Mouse (Mus musculus): Measurements from ENCODE around the gene Rnf167.

The Rnf167 gene

DNA sequence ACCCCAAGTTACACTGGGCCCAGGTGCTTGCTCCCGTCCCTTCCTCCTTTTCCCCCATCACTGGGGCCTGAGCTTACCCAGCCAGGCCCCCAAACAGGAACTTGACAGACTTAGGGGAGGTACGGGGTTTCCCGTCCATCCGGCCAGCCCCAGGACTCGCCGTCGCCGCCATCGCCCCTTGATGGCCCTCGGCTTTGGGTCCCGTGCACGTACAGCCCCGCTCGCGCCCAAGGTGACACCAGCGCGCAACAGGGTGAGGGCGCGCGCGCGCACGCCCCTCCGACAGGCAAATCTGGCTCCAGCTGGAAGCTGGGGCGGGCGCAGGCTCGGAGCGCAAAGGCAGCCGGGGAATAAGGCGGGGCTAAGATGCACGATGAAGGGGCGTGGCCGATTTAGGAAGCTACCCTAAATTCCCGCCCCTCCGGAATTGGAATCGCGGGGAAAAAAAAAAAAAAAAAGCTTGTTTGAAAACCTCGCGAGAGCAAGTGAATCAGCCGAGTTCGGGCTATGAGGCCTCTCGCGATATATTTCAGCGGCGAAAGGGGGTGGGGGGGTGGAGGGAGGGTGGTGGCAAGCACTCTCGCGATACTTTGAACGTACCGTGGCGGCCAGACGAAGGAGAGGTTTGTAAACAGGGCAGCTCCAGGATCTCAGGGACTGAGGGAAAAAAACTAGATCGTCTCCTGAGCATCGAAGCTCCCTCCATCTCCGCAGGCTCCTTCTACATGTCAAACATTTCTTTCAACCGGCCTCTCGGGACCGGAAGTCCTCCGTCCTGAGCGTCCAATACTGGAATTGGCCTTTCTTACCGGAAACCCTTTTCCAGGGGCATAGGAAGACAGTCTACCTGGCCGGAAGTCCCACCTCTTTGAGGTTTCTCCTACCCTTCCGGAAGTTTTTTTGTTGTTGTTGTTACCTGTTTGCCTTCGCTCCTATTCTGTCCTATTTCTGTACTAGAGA is at the start of gene Rnf167, which contains the start of gene Slc25a11:
Gene Rnf167 (plus strand): TSS at position 545 of the 960 bp plus-strand sequence.
Gene Slc25a11 (minus strand): TSS at position 789 of the 960 bp plus-strand sequence.
- DNase-seq, result peak; percentile 98 to 99

- DNase-seq, result no peak
These were observed 49.7 kb upstream of the Rnf167 start for GRCm38 (mm10) chr11:70597301-70597700.

DNA sequence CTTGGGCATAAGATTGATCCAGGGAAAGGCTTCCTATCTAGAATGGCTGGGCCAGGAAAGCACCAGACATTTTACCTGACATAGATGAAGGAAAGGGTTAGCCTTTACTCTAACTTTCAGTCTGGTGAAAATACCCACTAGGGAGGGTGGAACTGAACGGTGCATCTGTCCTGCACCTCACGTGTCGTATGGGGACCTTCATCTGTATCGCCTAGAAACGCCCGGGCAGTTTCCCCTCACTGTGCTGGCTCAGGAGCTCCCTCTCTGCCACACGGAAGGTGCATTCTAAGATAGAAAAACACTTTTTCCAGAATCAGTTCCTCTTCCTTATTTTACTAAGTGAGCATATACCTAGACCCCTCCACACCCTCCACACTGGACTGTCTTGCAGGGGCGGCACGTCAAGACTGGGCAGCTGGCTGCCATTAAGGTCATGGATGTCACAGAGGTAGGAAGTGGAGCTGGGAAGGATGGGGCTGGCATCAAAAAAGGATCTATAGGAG is 48.5 kb upstream of the Rnf167 start:
- DNase-seq, result no peak

- peak; percentile 87 to 90 for DNase-seq
These were observed 41.9 kb upstream of the Rnf167 start for GRCm38 (mm10) chr11:70605024-70605566.

GRCm38 (mm10) chr11:70606717-70607116 is 40.3 kb upstream of the Rnf167 start:
- DNase-seq, result no peak

- DNase-seq, result no peak
These were observed 39.4 kb upstream of the Rnf167 start for GRCm38 (mm10) chr11:70607611-70608010.

DNA sequence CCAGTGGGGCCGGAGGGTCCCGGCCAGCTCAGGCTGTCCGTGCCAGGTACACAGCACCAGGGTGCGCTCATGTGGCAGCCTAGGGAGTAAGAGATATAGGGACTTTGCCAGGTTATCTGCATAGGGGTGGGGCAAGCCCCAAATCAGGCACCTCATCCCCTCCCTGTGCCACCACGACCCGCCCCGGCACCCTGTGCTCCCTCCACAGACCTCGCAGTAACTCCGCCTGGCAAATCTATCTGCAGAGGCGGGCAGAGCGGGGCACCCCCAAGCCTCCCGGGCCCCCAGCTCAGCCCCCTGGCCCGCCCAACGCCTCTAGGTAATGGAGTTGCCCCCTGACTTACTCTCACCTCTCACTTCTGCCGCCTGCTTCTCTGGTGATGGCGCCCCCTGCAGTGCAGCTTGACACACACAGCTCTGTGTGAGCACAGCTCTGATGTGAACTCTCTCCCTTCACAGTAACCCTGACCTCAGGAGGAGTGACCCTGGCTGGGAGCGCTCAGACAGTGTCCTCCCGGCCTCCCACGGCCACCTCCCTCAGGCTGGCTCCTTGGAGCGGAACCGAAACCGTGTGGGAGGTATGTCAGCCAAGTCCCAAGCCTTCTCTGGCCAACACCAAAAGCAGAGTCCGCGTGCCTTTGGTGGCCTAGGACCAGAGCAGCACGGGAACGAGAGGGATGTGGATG is 38.5 kb upstream of the Rnf167 start:
- peak; percentile 46 to 49 for DNase-seq

DNA sequence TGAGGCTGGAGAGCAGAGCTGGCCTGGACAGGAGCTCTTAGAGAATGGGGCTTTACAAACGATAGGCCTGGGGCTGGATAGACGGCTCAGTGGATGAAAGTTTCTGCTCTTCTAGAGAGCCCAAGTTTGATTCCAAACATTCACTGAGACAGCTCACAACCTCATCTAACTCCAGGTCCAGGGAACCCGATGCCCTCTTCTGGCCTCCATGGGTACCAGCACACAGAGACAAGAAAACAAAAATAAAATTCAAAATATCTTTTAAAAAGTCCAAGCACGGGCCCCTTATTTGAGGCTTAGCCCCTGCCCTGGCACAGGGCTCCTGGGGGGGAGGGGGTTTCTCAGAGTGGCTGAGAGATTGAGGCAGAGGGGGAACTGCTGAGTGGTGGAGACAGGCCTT is 36.3 kb upstream of the Rnf167 start:
- DNase-seq, result no peak

- DNase-seq, result peak in 1 of 2 experiments; percentile 33
These were observed 34.5 kb upstream of the Rnf167 start for GRCm38 (mm10) chr11:70612505-70612904.

DNA sequence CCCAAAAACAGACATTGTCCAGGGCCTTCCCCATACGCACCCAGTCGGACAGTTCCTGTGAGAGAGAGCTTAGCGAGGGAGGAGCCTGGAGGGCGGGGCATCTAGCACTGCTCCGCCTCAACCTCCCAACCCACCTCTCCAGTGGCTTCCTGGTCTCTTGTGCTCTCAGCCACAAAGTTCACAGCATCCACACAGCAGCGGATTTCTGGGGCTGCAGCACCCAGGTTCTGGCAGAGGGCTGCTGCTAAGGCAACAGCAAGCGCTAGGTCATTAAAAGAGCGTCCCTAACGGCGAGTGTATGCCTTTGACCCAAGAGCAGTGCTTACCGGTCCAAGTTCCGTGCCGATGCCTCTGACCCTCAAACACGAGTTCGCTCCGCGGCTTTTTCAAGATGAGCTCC is 32.0 kb upstream of the Rnf167 start:
- DNase-seq, result peak; percentile 45 to 52

GRCm38 (mm10) chr11:70615516-70616093 is 31.4 kb upstream of the Rnf167 start, which contains the start of gene 4930544D05Rik:
TSS of gene 4930544D05Rik (plus strand) at chr11:70615848.
- peak; percentile 52 to 54 for DNase-seq

DNA sequence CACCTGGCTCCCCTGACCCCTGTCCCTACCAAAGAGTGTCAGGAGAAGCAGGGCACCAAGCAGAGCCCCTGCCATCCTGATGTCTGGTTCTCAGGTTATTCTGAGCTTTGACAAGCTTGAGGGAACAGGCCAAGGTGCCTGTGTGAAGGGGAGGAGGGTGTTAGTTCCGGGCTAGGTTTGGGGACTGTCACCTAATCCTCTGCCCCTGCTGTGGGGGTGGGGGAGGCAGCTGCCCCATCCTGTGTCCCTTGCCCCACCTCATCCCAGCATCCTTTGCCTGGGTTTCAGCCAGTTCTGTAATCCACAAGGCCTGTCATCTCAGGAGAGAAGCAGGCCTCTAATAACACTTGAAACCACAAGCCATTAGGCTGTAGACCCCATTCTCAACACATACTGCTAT is 27.9 kb upstream of the Rnf167 start, which contains the start of gene Chrne:
Gene Chrne (minus strand): TSS at position 116 of the 400 bp plus-strand sequence.
- no peak for DNase-seq

DNA sequence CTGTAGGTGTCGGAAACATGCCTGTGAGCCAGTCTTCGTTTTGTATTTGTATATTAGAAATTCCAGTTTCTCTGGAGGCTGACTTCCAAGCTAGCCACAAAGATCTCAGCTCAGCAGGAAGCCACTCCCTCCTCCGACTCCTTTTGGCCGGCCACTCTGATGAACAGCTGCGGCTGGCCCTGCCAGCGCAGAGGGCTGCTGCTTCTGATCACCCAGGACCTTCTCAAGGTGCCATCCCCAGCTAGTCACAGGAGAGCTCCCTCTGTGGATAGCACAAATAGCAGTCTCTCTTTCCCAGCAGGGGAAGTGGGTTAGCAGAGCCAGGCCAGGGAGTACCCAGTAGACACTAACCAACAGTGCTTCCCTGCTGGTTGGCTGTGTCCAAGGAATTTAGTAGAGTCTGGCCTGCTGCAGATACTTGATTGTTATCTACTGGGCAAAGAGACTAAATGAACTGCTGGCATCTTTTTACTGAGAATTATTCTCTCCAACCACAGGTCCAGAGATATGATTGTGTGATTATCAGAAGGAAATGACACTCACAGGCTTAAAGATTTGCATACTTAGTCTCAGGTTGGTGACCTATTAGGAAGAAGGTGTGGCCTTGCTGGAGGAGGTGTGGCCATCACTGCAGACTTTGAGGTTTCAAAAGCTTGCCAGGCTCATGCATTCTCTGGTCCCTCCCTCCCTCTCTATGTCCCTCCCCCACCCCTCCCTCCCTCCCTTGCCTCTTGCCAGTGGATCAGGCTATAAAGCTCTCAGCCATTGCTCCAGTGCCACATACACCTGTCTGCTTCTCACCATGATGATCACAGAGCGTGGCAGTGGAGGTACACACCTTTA is 24.8 kb upstream of the Rnf167 start:
- peak in 1 of 2 experiments; percentile 42 for DNase-seq

- DNase-seq, result no peak
These were observed 23.8 kb upstream of the Rnf167 start for GRCm38 (mm10) chr11:70623053-70623742.

DNA sequence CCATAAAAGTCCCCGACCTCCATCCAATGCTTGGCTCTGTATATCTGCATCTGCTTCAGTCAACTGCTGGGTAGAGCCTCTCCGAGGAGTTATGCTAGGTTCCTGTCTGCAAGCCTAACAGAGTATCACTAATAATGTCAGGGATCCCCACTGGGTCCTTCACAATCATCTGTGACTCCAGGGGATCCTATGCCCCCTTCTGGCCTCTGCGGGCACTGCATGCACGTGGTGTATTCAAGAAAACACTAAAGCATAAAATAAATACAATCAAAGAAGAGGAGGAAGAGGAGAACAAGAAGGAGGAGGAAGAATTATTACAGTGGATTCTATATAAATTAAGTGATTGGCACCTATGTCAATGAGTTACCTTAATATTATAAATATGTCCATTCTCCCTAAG is 21.6 kb upstream of the Rnf167 start:
- DNase-seq, result peak; percentile 75 to 82

GRCm38 (mm10) chr11:70626877-70627276 is 20.2 kb upstream of the Rnf167 start:
- DNase-seq, result no peak

DNA sequence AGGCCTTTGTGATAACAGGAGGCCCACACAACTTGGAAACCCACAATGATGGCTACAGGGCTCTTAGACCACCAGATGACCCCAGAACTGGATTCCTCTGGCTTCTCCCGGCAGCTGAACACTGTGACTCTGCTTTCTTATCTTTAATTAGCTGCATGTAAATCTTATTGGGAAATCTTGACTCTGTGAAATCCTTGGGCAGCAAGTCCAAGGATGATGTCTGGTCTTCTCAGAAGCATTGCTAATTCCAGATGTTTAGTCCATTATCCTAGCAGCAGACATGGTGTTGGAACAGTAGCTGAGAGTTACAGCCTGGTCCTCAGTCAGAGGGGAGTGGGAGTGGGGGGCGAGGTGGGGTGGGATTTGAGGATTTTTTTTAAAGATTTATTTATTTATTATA is 18.6 kb upstream of the Rnf167 start:
- no peak for DNase-seq

- DNase-seq, result no peak
These were observed 17.5 kb upstream of the Rnf167 start for GRCm38 (mm10) chr11:70629557-70629956.

DNA sequence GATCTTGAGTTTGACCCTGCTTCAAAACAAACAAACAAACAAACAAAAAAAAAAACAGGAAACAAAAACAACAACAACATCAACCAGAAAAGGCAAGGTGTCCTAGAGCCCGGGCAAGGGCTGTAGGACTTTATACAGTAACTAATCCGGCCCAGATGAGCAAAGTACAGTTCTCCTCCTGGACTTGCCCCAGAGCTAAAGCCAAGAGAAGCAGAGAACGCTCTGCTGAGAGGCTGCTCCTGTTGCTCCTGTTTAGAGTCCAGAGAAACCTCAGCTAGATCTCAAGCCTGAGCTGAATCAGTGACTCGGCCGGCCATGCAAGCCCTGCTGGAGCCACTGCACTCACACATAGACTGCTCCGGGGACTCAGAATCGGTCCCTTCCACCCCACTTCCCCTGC is 16.9 kb upstream of the Rnf167 start:
- no peak for DNase-seq

DNA sequence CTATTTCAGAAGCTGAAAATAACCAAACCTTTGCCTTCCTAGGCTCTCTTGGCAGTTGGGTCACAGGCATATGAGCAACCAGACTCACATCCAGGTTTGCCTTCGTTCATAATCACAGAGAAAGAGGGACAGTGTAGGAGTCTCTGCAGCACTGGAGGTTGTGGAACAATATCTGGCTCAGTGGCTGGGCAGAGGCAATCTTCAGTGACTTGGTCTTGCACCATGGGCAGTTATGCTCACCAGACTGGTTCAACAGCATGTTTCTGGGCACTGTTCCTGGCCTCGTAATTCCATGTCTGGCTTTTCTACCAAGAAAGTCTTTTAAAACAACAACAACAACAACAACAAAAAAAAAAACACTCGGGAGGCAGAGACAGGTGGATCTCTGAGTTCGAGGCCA is 11.4 kb upstream of the Rnf167 start:
- no peak for DNase-seq

DNA sequence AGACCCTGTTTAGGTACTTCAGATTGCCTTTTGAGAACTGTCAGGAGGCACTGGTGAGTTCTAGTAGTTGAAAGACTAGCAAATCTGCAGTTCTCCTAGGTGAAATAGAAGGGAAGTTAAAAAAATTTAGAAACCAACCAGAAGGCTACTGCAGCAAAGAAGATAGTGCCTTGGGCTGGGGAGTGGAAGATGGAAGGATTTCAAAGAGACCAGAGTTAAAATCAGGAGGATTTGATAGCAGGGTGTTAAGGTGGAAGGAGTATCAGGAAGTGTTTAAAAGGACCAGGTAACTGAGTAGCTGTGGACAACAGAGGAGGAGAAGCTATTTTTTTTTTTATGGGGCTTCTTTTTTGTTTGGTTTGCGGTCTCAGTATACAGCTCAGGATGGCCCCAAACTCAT is 9.3 kb upstream of the Rnf167 start:
- no peak for DNase-seq
